10 mouse cellular contexts compared by ENCODE assay signal in the genomic region with DNA sequence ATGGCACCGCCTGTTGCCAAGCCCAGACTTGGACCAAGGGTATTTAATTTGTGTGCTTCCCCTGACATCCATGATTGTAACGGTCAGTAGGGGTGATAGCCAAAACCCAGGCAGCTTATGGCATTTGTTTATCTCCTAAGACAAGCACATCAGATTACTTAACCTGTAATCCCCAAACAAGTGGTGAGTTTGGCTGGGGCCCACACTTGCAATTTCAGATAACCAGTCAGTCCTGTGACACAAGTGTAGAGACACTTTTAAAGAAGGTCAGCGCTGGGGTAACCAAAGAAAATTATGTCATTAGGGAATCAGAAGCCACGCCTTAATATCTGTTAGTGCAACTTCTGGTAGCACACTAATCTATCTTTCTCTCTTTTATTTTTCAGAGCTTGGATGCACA.
DNase-seq lines count a peak whose midpoint lies in the region; ATAC-seq lines count a peak whose summit lies in the region.
"Had no signal": no experiment of that assay in that cellular context is flagged by ENCODE, and none has a peak within 500 bp of the region (broad histone marks: within the 10 kb centered on the region; RNA-seq: fewer than 3 reads in every experiment).

No protein-coding gene starts in this region.

- no peaks in the 10 kb centered on the region for H3K36me3 ChIP-seq in heart, embryonic 14.5 days (ENCODE audit: control insufficient read depth, insufficient read depth, low read length)
- no peaks in the 10 kb centered on the region for H3K36me3 ChIP-seq in liver, embryonic 11.5 days (ENCODE audit: control insufficient read depth, insufficient read depth, low read length)

- WGBS in heart, embryonic 14.5 days: 40% methylated on average over 4 of the region's 4 CpGs
- 57% methylated on average over 4 of the region's 4 CpGs for WGBS in liver, embryonic 11.5 days

- no peaks in the 10 kb centered on the region for H3K27me3 ChIP-seq in heart, embryonic 14.5 days (ENCODE audit: control insufficient read depth, insufficient read depth, low read length)
- H3K27me3 ChIP-seq in liver, embryonic 11.5 days (replicated peaks; ENCODE audit: control insufficient read depth, insufficient read depth, low read length): no peaks in the 10 kb centered on the region

- peak overlapping the region; percentile 42; the same call in 1 of the 2 replicates for H3K4me2 ChIP-seq in heart, embryonic 14.5 days (ENCODE audit: low read length)
- peak overlapping the region; percentile 22 for H3K4me2 ChIP-seq in liver, embryonic 11.5 days

- peak overlapping the region; percentile 86 to 87 for H3K27ac ChIP-seq in heart, embryonic 14.5 days (replicated peaks in 1 of 2; ENCODE audit: control insufficient read depth in 1 of 2, insufficient read depth in 1 of 2, low read depth in 2 of 2, low read length in 2 of 2)
- peak overlapping the region; percentile 60; the same call in 1 of the 2 replicates for H3K27ac ChIP-seq in liver, embryonic 11.5 days (ENCODE audit: low read depth, low read length)

- no peak overlapping the region for H3K9ac ChIP-seq in heart, embryonic 14.5 days (ENCODE audit: low read length)
- H3K9ac ChIP-seq in liver, embryonic 11.5 days (ENCODE audit: low read depth, low read length): no peak overlapping the region

- no peak for DNase-seq in heart, postnatal 25 days (ENCODE audit: low spot score)
- peak; percentile 22 for DNase-seq in MEL-GATA-1-ER (ENCODE audit: extremely low read depth, low read depth)
- DNase-seq in liver, embryonic 11.5 days (ENCODE audit: low spot score): no peak
- no peak for DNase-seq in adrenal gland, adult 8-10 months
- DNase-seq: right cerebral cortex, postnatal 25 days had no signal

- intact Hi-C loops in heart, postnatal 25 days (cut with DNase I): no loop called here

- no peaks in the 10 kb centered on the region for H3K9me3 ChIP-seq in heart, embryonic 14.5 days (ENCODE audit: control insufficient read depth, low read length)
- H3K9me3 ChIP-seq in liver, embryonic 11.5 days (ENCODE audit: control insufficient read depth, low read length): no peaks in the 10 kb centered on the region

- no peak for ATAC-seq in heart, embryonic 14.5 days (ENCODE audit: insufficient number of reproducible peaks, insufficient read depth, low FRiP score, low read depth)
- ATAC-seq in erythroid progenitor cell, adult 5-6 weeks (replicated peaks; ENCODE audit: low FRiP score, poor library complexity, severe bottlenecking): 0 out of 2 replicates have a peak, but pooled peaks have one; percentile 17
- peak; percentile 60 for ATAC-seq in liver, embryonic 11.5 days (replicated peaks; ENCODE audit: low FRiP score)
- no peak for ATAC-seq in monocyte, adult 5-6 weeks (replicated peaks; ENCODE audit: insufficient number of reproducible peaks, low FRiP score, low TSS enrichment, poor library complexity, severe bottlenecking)
- ATAC-seq in cerebellum, adult (ENCODE audit: insufficient number of reproducible peaks, low FRiP score, low TSS enrichment): no peak
- ATAC-seq: CD4-positive, CD25-positive, alpha-beta regulatory T cell, adult 4 months had no signal

- H3K4me1 ChIP-seq in heart, embryonic 14.5 days (ENCODE audit: control insufficient read depth in 2 of 2, insufficient read depth in 2 of 2, low read length in 2 of 2): peaks cover 37 to 48% of the 10 kb centered on the region in 2 experiments
- H3K4me1 ChIP-seq in liver, embryonic 11.5 days (replicated peaks; ENCODE audit: control insufficient read depth, insufficient read depth, low read length): peaks cover 29% of the 10 kb centered on the region

- H3K4me3 ChIP-seq in heart, embryonic 14.5 days (ENCODE audit: control insufficient read depth in 1 of 2, insufficient read depth in 1 of 2, low read depth in 1 of 2, low read length in 2 of 2): no peak overlapping the region
- H3K4me3 ChIP-seq in liver, embryonic 11.5 days (ENCODE audit: low read depth, low read length): no peak overlapping the region

Comparison
In these comparisons a context has a peak if more than half of its experiments do, and no peak if none do; other contexts are left out.
1. ATAC-seq: peak in erythroid progenitor cell, adult 5-6 weeks (single experiment) and liver, embryonic 11.5 days (single experiment); none in heart, embryonic 14.5 days (single experiment), monocyte, adult 5-6 weeks (single experiment) and cerebellum, adult (single experiment).